Mouse (Mus musculus) ES-E14 (cell line): ENCODE results near the gene Tbc1d16. TPM values are rescaled to one million over a fixed set of nuclear protein-coding genes. Genes with fewer than 3 reads are reported as not detected.

Experiments used
- DNase-seq: peaks from one replicate; pipeline ENCODE4 v3.0.0-alpha.2; 2013; ENCODE audit warnings: low read depth, low spot score
- H3K27ac ChIP-seq: 2 replicates; pipeline ENCODE4 v1.5.1; 2012; ENCODE audit warnings: low read depth, mild to moderate bottlenecking, low read length, moderate library complexity, mixed read lengths; ENCODE audit not compliant: poor library complexity, insufficient read depth, severe bottlenecking
- H3K36me3 ChIP-seq: 2 replicates; pipeline ENCODE4 v1.6.1; 2012; ENCODE audit warnings: mild to moderate bottlenecking, low read length, moderate library complexity, mixed read lengths; ENCODE audit not compliant: control insufficient read depth, poor library complexity, insufficient read depth, severe bottlenecking
- H3K4me1 ChIP-seq, 2 experiments: fragments of 150-350 bp in 1 of 2; sonication (generic) in 1 of 2; 2 replicates each; pipeline ENCODE4 v1.6.1; 2012; ENCODE audit warnings: low read length in 2 of 2, mild to moderate bottlenecking in 1 of 2, mixed read lengths in 1 of 2; ENCODE audit not compliant: control insufficient read depth in 2 of 2, insufficient read depth in 2 of 2, poor library complexity in 1 of 2
- H3K4me3 ChIP-seq, 2 experiments: fragments of 150-350 bp in 1 of 2; sonication (generic) in 1 of 2; 2 replicates each; pipeline ENCODE4 v1.5.1; 2012; ENCODE audit warnings: low read length in 2 of 2, low read depth in 1 of 2, mild to moderate bottlenecking in 1 of 2, mixed read lengths in 1 of 2; ENCODE audit not compliant: insufficient read depth in 1 of 2, poor library complexity in 1 of 2, severe bottlenecking in 1 of 2
- H3K9ac ChIP-seq: 2 replicates; pipeline ENCODE4 v1.6.1; 2012; ENCODE audit warnings: low read depth, mild to moderate bottlenecking, low read length, mixed read lengths; ENCODE audit not compliant: poor library complexity, insufficient read depth, severe bottlenecking
- H3K9me3 ChIP-seq: fragments of 150-350 bp; sonication (generic); 2 replicates; pipeline ENCODE4 v1.6.1; 2012; ENCODE audit warnings: low read depth, mild to moderate bottlenecking, low read length; ENCODE audit not compliant: control insufficient read depth, insufficient read depth
- CHD2 ChIP-seq: IDR thresholded peaks from 2 replicates; pipeline ENCODE4 v1.6.1; 2014; ENCODE audit warnings: mild to moderate bottlenecking, low read depth, low read length, inconsistent platforms
- HCFC1 ChIP-seq: IDR thresholded peaks from 2 replicates; pipeline ENCODE4 v1.6.1; 2012; ENCODE audit warnings: low read length, inconsistent platforms, borderline replicate concordance; ENCODE audit not compliant: insufficient read depth
- MAFK ChIP-seq: IDR thresholded peaks from 2 replicates; pipeline ENCODE4 v1.6.1; 2014; ENCODE audit warnings: mild to moderate bottlenecking, low read depth, low read length, inconsistent platforms; ENCODE audit not compliant: insufficient read depth
- ZC3H11A ChIP-seq: IDR thresholded peaks from 2 replicates; pipeline ENCODE4 v1.6.1; 2012; ENCODE audit warnings: low read depth, mild to moderate bottlenecking, inconsistent platforms, low read length, borderline replicate concordance
- ZNF384 ChIP-seq: IDR thresholded peaks from 2 replicates; pipeline ENCODE4 v1.6.1; 2012; ENCODE audit warnings: low read depth, low read length, inconsistent platforms
- in situ Hi-C, 2 experiments: fragments of 600-800 bp; cut with MboI; formaldehyde crosslinking; loops; one replicate each; pipeline ENCODE4 v1.15.1; 2025; ENCODE audit warnings: low sequenced_read_pairs in 2 of 2, inconsistent platforms in 1 of 2; ENCODE audit not compliant: unreplicated experiment in 2 of 2
- total RNA-seq: library from RNA; depleted of rRNA; stranded (reverse); fragments of 300-350 nt; gene quantifications from 2 replicates; pipeline ENCODE4 v1.2.3, GENCODE M21; 2012

The Tbc1d16 gene
- total RNA-seq, 1 experiment, result 6.3 TPM

DNA sequence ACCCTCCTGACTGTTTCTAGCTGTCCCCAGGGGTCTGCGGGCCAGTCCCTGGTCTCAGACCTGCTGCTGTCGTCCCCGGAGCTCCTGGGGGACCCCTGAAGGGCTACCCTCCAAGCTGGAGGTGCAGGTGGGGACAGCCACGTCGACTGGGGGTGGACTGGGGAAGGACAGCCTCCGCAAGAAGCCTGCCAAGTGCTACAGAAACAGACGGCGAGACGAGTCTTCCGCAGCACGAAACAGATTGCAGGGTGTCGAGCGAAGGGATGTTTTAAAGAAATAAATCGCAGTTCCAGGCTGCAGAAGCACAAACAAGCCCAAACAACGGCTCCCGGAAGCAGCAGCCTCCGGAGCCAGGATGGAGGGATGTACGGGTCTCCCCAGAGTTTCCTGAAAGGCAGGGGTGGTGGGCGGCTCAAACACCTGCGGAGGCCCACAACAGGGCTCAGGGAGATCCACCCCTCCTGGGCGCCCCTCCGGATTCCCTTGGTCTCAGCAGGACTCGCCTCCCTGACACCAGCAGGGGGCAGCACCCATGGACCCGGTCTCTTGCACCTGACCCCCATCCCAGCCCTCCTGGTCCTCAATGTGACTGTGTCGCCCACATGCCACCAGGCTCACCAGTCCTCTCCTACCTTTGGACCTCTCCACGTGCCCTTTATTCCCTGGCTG, 29.6 kb downstream of the Tbc1d16 start:
- Histone ChIP-seq H3K9ac (no peak overlapping the region), H3K27ac (no peak overlapping the region), H3K9me3 (no peaks in the 10 kb centered on the region), H3K4me1 (peaks cover 0 to 2% of the 10 kb centered on the region in 2 experiments; a peak in 1 of 4 replicates), H3K36me3 (no peaks in the 10 kb centered on the region; the same call in 1 of the 2 replicates), H3K4me3 (no peak overlapping the region)
- no peak for DNase-seq
- TF ChIP-seq ZC3H11A (no peak), CHD2 (no peak), HCFC1 (no peak), MAFK (no peak)
- in situ Hi-C loops, result no loop called here

DNA sequence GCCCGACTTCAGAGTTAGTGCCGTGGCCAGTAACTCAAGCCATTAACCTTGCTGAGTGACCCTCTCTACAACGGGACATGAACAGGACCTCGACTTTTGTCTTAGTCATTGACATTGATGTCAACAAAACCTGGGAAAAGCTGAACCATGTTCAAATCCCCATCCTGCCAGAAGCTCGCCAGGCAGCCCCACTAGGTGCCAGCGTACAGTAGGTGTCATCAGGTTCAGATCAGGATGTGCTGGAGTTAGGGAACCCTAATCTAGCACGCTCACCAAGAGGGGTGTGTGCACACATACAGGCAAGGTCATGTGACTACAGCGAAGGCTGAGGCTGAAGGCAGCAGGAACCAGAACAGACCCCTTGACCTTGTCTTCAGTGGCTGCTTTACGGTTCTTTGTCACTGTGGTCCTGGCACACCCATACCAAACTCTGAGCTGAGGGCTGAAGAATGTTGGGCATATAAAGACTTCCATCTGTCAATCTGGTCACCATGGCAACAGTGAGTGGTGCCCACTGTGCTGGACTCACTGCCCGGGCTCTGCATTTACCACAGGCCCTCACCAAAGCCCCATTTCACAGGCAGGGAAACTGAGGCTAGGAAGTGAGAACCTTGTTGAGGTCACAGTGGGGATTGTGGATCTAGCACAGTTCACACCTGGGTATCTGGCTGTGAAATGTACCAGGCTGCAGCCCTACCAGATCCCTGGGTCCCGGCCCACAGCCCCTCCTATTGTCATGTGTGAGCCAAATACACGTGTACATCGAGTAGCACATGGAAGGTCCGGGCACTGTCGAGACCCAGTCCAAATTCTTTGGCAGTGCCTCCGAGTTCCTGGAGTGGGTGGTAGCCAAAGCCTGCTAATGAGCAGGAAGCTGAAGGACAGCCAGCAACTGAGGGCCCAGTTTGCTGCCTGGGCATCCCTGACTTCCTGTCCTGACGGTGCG, 30.4 kb downstream of the Tbc1d16 start:
- H3K36me3 ChIP-seq, result no peaks in the 10 kb centered on the region; the same call in 1 of the 2 replicates
- no peaks in the 10 kb centered on the region for H3K9me3 ChIP-seq
- H3K27ac ChIP-seq, result no peak overlapping the region
- TF ChIP-seq ZC3H11A (no peak), MAFK (no peak), HCFC1 (no peak), CHD2 (no peak), ZNF384 (no peak)
- peaks cover 0 to 2% of the 10 kb centered on the region in 2 experiments; a peak in 1 of 4 replicates for H3K4me1 ChIP-seq
- H3K9ac ChIP-seq, result no peak overlapping the region
- no peak for DNase-seq
- in situ Hi-C loops, result no loop called here
- no peak overlapping the region for H3K4me3 ChIP-seq

DNA sequence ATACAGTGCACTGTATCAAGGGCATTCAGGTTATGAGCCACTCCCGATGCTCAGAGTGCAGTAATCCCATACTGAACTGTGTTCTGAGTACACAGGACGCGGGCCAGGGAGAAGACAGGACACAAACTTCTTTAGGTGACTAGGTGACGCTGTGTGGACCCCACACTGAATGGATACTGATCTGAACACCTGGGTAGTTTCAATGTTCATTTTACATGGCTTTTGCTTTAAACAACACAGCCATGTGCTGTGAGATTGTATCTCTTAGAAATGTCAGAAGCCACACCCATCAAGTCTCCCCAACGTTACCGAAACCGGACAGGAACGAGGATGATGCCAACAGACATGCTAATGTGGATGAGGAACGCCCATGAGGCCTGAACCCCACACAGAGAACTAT, 35.7 kb downstream of the Tbc1d16 start:
- in situ Hi-C loops, result no loop called here
- H3K36me3 ChIP-seq, result no peaks in the 10 kb centered on the region
- DNase-seq, result no peak
- no peak overlapping the region for H3K27ac ChIP-seq
- no peaks in the 10 kb centered on the region for H3K9me3 ChIP-seq
- no peak for TF ChIP-seq CHD2
- H3K4me3 ChIP-seq, result no peak overlapping the region
- no peak overlapping the region for H3K9ac ChIP-seq
- peaks cover 3 to 11% of the 10 kb centered on the region in 2 experiments; a peak in 2 of 4 replicates for H3K4me1 ChIP-seq

DNA sequence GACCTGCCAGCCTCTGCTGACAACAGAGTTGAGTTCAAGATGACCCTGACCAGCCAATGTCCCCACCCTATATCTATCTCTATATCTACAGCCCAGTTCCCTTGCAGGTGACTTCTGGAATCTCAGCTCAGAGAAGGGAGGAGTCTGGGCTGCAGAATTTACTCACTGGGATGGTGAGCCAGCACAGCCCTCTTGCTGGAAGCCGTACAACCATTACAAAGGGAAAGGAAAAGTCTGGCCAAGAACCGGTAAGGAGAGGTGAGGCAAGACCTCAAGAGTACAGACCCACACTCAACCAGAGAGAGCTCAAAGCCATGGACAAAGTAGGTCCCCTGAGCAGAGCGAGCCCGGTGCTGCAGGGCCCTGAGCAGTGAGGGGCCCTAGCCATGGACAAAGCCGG, 36.1 kb downstream of the Tbc1d16 start:
- Histone ChIP-seq H3K4me1 (peaks cover 6 to 13% of the 10 kb centered on the region in 2 experiments; a peak in 2 of 4 replicates), H3K4me3 (no peak overlapping the region), H3K36me3 (no peaks in the 10 kb centered on the region), H3K9me3 (no peaks in the 10 kb centered on the region), H3K9ac (no peak overlapping the region), H3K27ac (no peak overlapping the region)
- no peak for DNase-seq
- TF ChIP-seq HCFC1 (no peak), ZC3H11A (no peak), CHD2 (no peak), ZNF384 (no peak), MAFK (no peak)
- in situ Hi-C loops, result no loop called here
